Comparison of ENCODE assay signal across 8 mouse cellular contexts in the genomic region with DNA sequence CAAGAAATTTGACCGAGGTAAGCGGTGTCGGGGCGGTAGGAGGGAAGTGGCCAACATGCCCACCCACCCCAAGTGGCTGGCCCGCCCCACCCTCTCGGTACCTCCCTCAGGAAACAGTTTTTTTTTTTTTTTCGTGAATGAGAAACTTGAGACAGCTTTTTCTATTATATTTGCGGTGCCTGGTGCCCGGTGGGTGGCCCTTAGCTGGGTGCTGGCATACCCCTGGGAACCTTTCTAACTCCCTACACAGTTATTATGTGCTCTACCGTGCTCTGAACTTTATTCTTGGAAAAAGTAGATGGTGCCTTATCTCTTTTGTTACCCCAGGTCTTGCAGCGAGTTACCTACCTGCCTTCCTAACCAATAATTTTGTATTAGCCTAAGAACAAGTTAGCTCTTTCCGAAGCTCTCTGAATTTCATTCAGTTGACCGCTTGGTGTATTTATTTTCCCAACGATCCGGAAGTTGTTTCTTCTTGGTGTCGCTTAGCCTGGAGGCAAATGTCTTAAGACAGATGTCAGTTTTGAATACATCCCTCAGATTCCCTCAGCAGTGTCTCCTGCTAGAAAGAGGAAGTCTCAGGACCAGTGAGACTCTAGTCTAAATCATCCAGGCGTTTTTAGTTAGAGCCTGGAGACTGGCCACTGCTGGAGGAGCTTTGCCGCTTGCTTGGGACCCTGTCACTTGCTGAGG. TPM values are rescaled to one million over a fixed set of nuclear protein-coding genes. Genes with fewer than 3 reads are reported as not detected.
A peak's percentile ranks its signal among the peaks of the same experiment; 100 is the strongest.
DNase-seq lines count a peak whose midpoint lies in the region; ATAC-seq and TF ChIP-seq lines count a peak whose summit lies in the region.

No protein-coding gene starts in this region.

- peak overlapping the region; percentile 81 for H3K9ac ChIP-seq in forebrain, embryonic 14.5 days (ENCODE audit: low read length)
- H3K9ac ChIP-seq in liver, postnatal 0 days (replicated peaks), result peak overlapping the region; percentile 63

- peak overlapping the region; percentile 66 for H3K4me3 ChIP-seq in heart, embryonic 10.5 days
- H3K4me3 ChIP-seq in C2C12 (ENCODE audit: insufficient read depth, poor library complexity, severe bottlenecking), result peak overlapping the region; percentile 55
- peak overlapping the region; percentile 64 for H3K4me3 ChIP-seq in forebrain, embryonic 14.5 days (ENCODE audit: low read depth, low read length)
- H3K4me3 ChIP-seq in liver, postnatal 0 days (ENCODE audit: low read depth, low read length), result peak overlapping the region; percentile 78

- peaks cover 14% of the 10 kb centered on the region for H3K79me3 ChIP-seq in C2C12 (ENCODE audit: low read depth)

- H3ac ChIP-seq in C2C12 (ENCODE audit: control insufficient read depth, insufficient read length, low read depth), result peak overlapping the region; percentile 67

- peak; percentile 2; the same call in 1 of the 2 replicates for ATAC-seq in forebrain, embryonic 14.5 days
- ATAC-seq in liver, postnatal 0 days, result peak; percentile 14
- ATAC-seq in monocyte, adult 5-6 weeks (replicated peaks; ENCODE audit: insufficient number of reproducible peaks, low FRiP score, low TSS enrichment, poor library complexity, severe bottlenecking), result no peak

- H3K36me3 ChIP-seq in heart, embryonic 10.5 days, result peaks cover 27% of the 10 kb centered on the region
- H3K36me3 ChIP-seq in C2C12 (ENCODE audit: control insufficient read depth, insufficient read depth), result peaks cover 23% of the 10 kb centered on the region
- peaks cover 26% of the 10 kb centered on the region for H3K36me3 ChIP-seq in forebrain, embryonic 14.5 days (ENCODE audit: control insufficient read depth, insufficient read depth, low read length)
- H3K36me3 ChIP-seq in liver, postnatal 0 days (replicated peaks; ENCODE audit: insufficient read depth, low read length), result peaks cover 19% of the 10 kb centered on the region

- H3K4me2 ChIP-seq in forebrain, embryonic 14.5 days (ENCODE audit: low read length), result peak overlapping the region; percentile 76
- peak overlapping the region; percentile 100 for H3K4me2 ChIP-seq in liver, postnatal 0 days (ENCODE audit: low read depth, low read length)

- H3K9me3 ChIP-seq in heart, embryonic 10.5 days, result no peaks in the 10 kb centered on the region
- H3K9me3 ChIP-seq in forebrain, embryonic 14.5 days (replicated peaks; ENCODE audit: control insufficient read depth, low read length), result no peaks in the 10 kb centered on the region
- H3K9me3 ChIP-seq in liver, postnatal 0 days (ENCODE audit: low read length), result no peaks in the 10 kb centered on the region

- peak overlapping the region; percentile 91 for H3K27ac ChIP-seq in heart, embryonic 10.5 days
- H3K27ac ChIP-seq in forebrain, embryonic 14.5 days (ENCODE audit: low read depth, low read length), result peak overlapping the region; percentile 87; the same call in 1 of the 2 replicates
- peak overlapping the region; percentile 95 for H3K27ac ChIP-seq in liver, postnatal 0 days (ENCODE audit: low read depth)

- peaks cover 21% of the 10 kb centered on the region for H3K79me2 ChIP-seq in C2C12 (ENCODE audit: control insufficient read depth, insufficient read depth)

- H3K27me3 ChIP-seq in heart, embryonic 10.5 days (ENCODE audit: insufficient read depth, poor library complexity, severe bottlenecking), result peaks cover 5% of the 10 kb centered on the region; the same call in 1 of the 2 replicates
- no peaks in the 10 kb centered on the region for H3K27me3 ChIP-seq in C2C12 (ENCODE audit: control insufficient read depth, insufficient read depth, insufficient read length)
- H3K27me3 ChIP-seq in forebrain, embryonic 14.5 days (replicated peaks; ENCODE audit: control insufficient read depth, insufficient read depth, low read length), result no peaks in the 10 kb centered on the region
- 0 out of 2 replicates have a peak, but pooled peaks cover 3% of the 10 kb centered on the region for H3K27me3 ChIP-seq in liver, postnatal 0 days (ENCODE audit: insufficient read depth, low read length)

- TF ChIP-seq EP300 in liver, postnatal 0 days (IDR thresholded peaks at IDR 0.05; ENCODE audit: low read depth), result no peak

- intact Hi-C loops in heart, postnatal 36 days (cut with DNase I), result loop anchor here (1.0 to 2.0 kb wide), 3 partner anchors 21 to 67 kb away; partner anchors contain the start of gene Psmd2

- H3K4me1 ChIP-seq in heart, embryonic 10.5 days, result peaks cover 46% of the 10 kb centered on the region
- H3K4me1 ChIP-seq in forebrain, embryonic 14.5 days (ENCODE audit: control insufficient read depth, insufficient read depth, low read length), result peaks cover 29% of the 10 kb centered on the region
- H3K4me1 ChIP-seq in liver, postnatal 0 days (ENCODE audit: insufficient read depth), result peaks cover 29% of the 10 kb centered on the region

- no peak for DNase-seq in heart, embryonic 10.5 days (ENCODE audit: low spot score)
- DNase-seq in heart, postnatal 36 days, result no peak
- DNase-seq in forebrain, embryonic 14.5 days (ENCODE audit: low spot score), result no peak
- no peak for DNase-seq in liver, postnatal 0 days
- DNase-seq in left cerebral cortex, adult 9 months (ENCODE audit: low spot score in 2 of 2), result no peak
- DNase-seq in left cerebral cortex, adult 11 months (ENCODE audit: low spot score), result no peak

- 3% methylated on average over 18 of the region's 18 CpGs for WGBS in heart, embryonic 10.5 days
- 4% methylated on average over 18 of the region's 18 CpGs for WGBS in forebrain, embryonic 14.5 days
- 3% methylated on average over 17 of the region's 18 CpGs for WGBS in liver, postnatal 0 days (ENCODE audit: insufficient replicate concordance)

- no peak for TF ChIP-seq CTCF in C2C12 (IDR thresholded peaks at IDR 0.05; ENCODE audit: control insufficient read depth, insufficient read depth, insufficient read length)
- no peak for TF ChIP-seq CTCF in liver, postnatal 0 days (IDR thresholded peaks at IDR 0.05; ENCODE audit: low read depth)

TF ChIP-seq in C2C12, 6 proteins besides CTCF, POLR2A, EP300 and RAD21:
- TF ChIP-seq MAX (IDR thresholded peaks at IDR 0.05), result no peak
- TF ChIP-seq USF1 (IDR thresholded peaks at IDR 0.05; ENCODE audit: low read depth), result no peak

RNA-seq across cellular contexts. Expression of gene Clcn2, which starts 0.6 kb away (rescaled TPM):
- 4.7 and 10.3 TPM in 2 replicates for polyA plus RNA-seq in heart, embryonic 10.5 days (2016; fragmentation: Nextera tagmentation; extraction: Ambion mirVana)
- total RNA-seq in heart, postnatal 36 days (2021), result 1 to 10 TPM; 2.3 to 2.6 TPM
- 5.8 TPM for polyA plus RNA-seq in C2C12 (2012; fragmentation: generic; extraction: Trizol)
- 11.9 and 15.2 TPM in 2 replicates for polyA plus RNA-seq in forebrain, embryonic 14.5 days (2014; fragmentation: Nextera tagmentation; extraction: Ambion mirVana)
- 3.6 and 4.7 TPM in 2 replicates for polyA plus RNA-seq in liver, postnatal 0 days (2015; fragmentation: Nextera tagmentation; extraction: Ambion mirVana)
- total RNA-seq in monocyte, adult 5-6 weeks (2017), result 0.68 TPM in 1 of 3 replicates, not detected in the others

RNA-seq across cellular contexts. Expression of gene Polr2h, which starts 0.7 kb away (rescaled TPM):
- polyA plus RNA-seq in heart, embryonic 10.5 days (2016; fragmentation: Nextera tagmentation; extraction: Ambion mirVana), result 68.8 and 103 TPM in 2 replicates
- 10 to 100 TPM; 10.5 to 12.4 TPM for total RNA-seq in heart, postnatal 36 days (2021)
- 104 TPM for polyA plus RNA-seq in C2C12 (2012; fragmentation: generic; extraction: Trizol)
- polyA plus RNA-seq in forebrain, embryonic 14.5 days (2014; fragmentation: Nextera tagmentation; extraction: Ambion mirVana), result 112 and 126 TPM in 2 replicates
- 25.1 and 27.5 TPM in 2 replicates for polyA plus RNA-seq in liver, postnatal 0 days (2015; fragmentation: Nextera tagmentation; extraction: Ambion mirVana)
- total RNA-seq in monocyte, adult 5-6 weeks (2017), result 20.0 to 31.9 TPM (median 24.4 TPM) in 3 replicates

RNA-seq across cellular contexts. Expression of gene Chrd, which starts 14.8 kb away (rescaled TPM):
- polyA plus RNA-seq in heart, embryonic 10.5 days (2016; fragmentation: Nextera tagmentation; extraction: Ambion mirVana), result 0.27 and 0.87 TPM in 2 replicates
- 1 to 10 TPM; 2.1 to 2.5 TPM for total RNA-seq in heart, postnatal 36 days (2021)
- polyA plus RNA-seq in C2C12 (2012; fragmentation: generic; extraction: Trizol), result 0.63 TPM
- polyA plus RNA-seq in forebrain, embryonic 14.5 days (2014; fragmentation: Nextera tagmentation; extraction: Ambion mirVana), result 2.6 and 3.8 TPM in 2 replicates
- 0.34 and 0.45 TPM in 2 replicates for polyA plus RNA-seq in liver, postnatal 0 days (2015; fragmentation: Nextera tagmentation; extraction: Ambion mirVana)
- total RNA-seq in monocyte, adult 5-6 weeks (2017), result not detected in 3 replicates

RNA-seq across cellular contexts. Expression of gene Thpo, which starts 16.2 kb away (rescaled TPM):
- polyA plus RNA-seq in heart, embryonic 10.5 days (2016; fragmentation: Nextera tagmentation; extraction: Ambion mirVana), result 0.49 and 1.1 TPM in 2 replicates
- total RNA-seq in heart, postnatal 36 days (2021), result under 1 TPM in 1 of 2 experiments, not detected in 1; 0.25 TPM
- 0.15 TPM for polyA plus RNA-seq in C2C12 (2012; fragmentation: generic; extraction: Trizol)
- 0.25 and 0.62 TPM in 2 replicates for polyA plus RNA-seq in forebrain, embryonic 14.5 days (2014; fragmentation: Nextera tagmentation; extraction: Ambion mirVana)
- 8.6 and 8.9 TPM in 2 replicates for polyA plus RNA-seq in liver, postnatal 0 days (2015; fragmentation: Nextera tagmentation; extraction: Ambion mirVana)
- total RNA-seq in monocyte, adult 5-6 weeks (2017), result not detected in 3 replicates

RNA-seq across cellular contexts. Expression of gene Fam131a, which starts 25.1 kb away (rescaled TPM):
- 2.5 TPM in 2 replicates for polyA plus RNA-seq in heart, embryonic 10.5 days (2016; fragmentation: Nextera tagmentation; extraction: Ambion mirVana)
- total RNA-seq in heart, postnatal 36 days (2021), result 10 to 100 TPM; 27.9 to 30.2 TPM
- 0.05 TPM for polyA plus RNA-seq in C2C12 (2012; fragmentation: generic; extraction: Trizol)
- 51.5 and 55.5 TPM in 2 replicates for polyA plus RNA-seq in forebrain, embryonic 14.5 days (2014; fragmentation: Nextera tagmentation; extraction: Ambion mirVana)
- 0.88 and 1.4 TPM in 2 replicates for polyA plus RNA-seq in liver, postnatal 0 days (2015; fragmentation: Nextera tagmentation; extraction: Ambion mirVana)
- 1.8 to 5.8 TPM (median 3.5 TPM) in 3 replicates for total RNA-seq in monocyte, adult 5-6 weeks (2017)
